26 mouse cellular contexts compared by ENCODE assay signal in genomic region chr19:47395338-47395737, GRCm38 (mm10).
A peak's percentile ranks its signal among the peaks of the same experiment; 100 is the strongest.
DNase-seq lines count a peak whose midpoint lies in the region; ATAC-seq and TF ChIP-seq lines count a peak whose summit lies in the region.
"Had no signal": no experiment of that assay in that cellular context is flagged by ENCODE, and none has a peak within 500 bp of the region (broad histone marks: within the 10 kb centered on the region; RNA-seq: fewer than 3 reads in every experiment).

No protein-coding gene starts in this region.

- H3K27me3 ChIP-seq in heart, embryonic 10.5 days (ENCODE audit: insufficient read depth, poor library complexity, severe bottlenecking): no peaks in the 10 kb centered on the region
- H3K27me3 ChIP-seq in heart, embryonic 11.5 days (ENCODE audit: control insufficient read depth, insufficient read depth, low read length): no peaks in the 10 kb centered on the region
- H3K27me3 ChIP-seq in liver, embryonic 14.5 days (ENCODE audit: control insufficient read depth, insufficient read depth, low read length): no peaks in the 10 kb centered on the region
- H3K27me3 ChIP-seq in liver, embryonic 12.5 days (replicated peaks): no peaks in the 10 kb centered on the region
- no peaks in the 10 kb centered on the region for H3K27me3 ChIP-seq in liver, embryonic 16.5 days (ENCODE audit: control insufficient read depth, insufficient read depth, low read depth, low read length)
- H3K27me3 ChIP-seq: embryonic facial prominence, embryonic 15.5 days; forebrain, embryonic 12.5 days; forebrain, embryonic 15.5 days; heart, embryonic 13.5 days had no signal

- TF ChIP-seq EP300 in liver, embryonic 14.5 days (IDR thresholded peaks at IDR 0.05; ENCODE audit: low read depth): no peak

- 54% methylated on average over 4 of the region's 4 CpGs for WGBS in heart, embryonic 10.5 days
- WGBS in heart, embryonic 11.5 days (ENCODE audit: insufficient replicate concordance): 55% methylated on average over 4 of the region's 4 CpGs
- WGBS in liver, embryonic 14.5 days (ENCODE audit: insufficient replicate concordance): 49% methylated on average over 4 of the region's 4 CpGs
- WGBS in liver, embryonic 12.5 days (ENCODE audit: insufficient replicate concordance): 67% methylated on average over 4 of the region's 4 CpGs
- WGBS in liver, embryonic 16.5 days (ENCODE audit: insufficient replicate concordance): 65% methylated on average over 4 of the region's 4 CpGs

- H3K4me3 ChIP-seq in heart, embryonic 10.5 days: no peak overlapping the region
- no peak overlapping the region for H3K4me3 ChIP-seq in heart, embryonic 11.5 days (ENCODE audit: low read depth, low read length)
- no peak overlapping the region for H3K4me3 ChIP-seq in liver, embryonic 14.5 days (ENCODE audit: insufficient read depth in 1 of 2, low read depth in 2 of 2, low read length in 2 of 2)
- no peak overlapping the region for H3K4me3 ChIP-seq in liver, embryonic 12.5 days
- no peak overlapping the region for H3K4me3 ChIP-seq in liver, embryonic 16.5 days (ENCODE audit: low read depth, low read length)
- H3K4me3 ChIP-seq: embryonic facial prominence, embryonic 15.5 days; forebrain, embryonic 12.5 days; forebrain, embryonic 15.5 days; heart, embryonic 13.5 days had no signal

- no peak for TF ChIP-seq CTCF in liver, embryonic 14.5 days (IDR thresholded peaks at IDR 0.05; ENCODE audit: low read depth)

- no peak for DNase-seq in heart, embryonic 10.5 days (ENCODE audit: low spot score)
- DNase-seq in liver, embryonic 14.5 days (ENCODE audit: low read depth in 3 of 3, low spot score in 3 of 3): no peak
- DNase-seq in yolk sac, embryonic 10.5 days (ENCODE audit: low spot score): peak; percentile 39
- no peak for DNase-seq in kidney, postnatal 4 days
- DNase-seq: adrenal gland, adult 8-10 months; adrenal gland, postnatal 25 days; cerebellum, adult 11-12 months; cerebellum, adult 8-10 months; cerebellum, postnatal 10 days; cerebellum, postnatal 36 days; embryo, embryonic 11 days; gastrocnemius, postnatal 25 days; heart, adult 18-20 months; heart, postnatal 14 days; heart, postnatal 4 days had no signal

- ATAC-seq in heart, embryonic 11.5 days (replicated peaks; ENCODE audit: insufficient number of reproducible peaks, low FRiP score, low TSS enrichment): no peak
- ATAC-seq in liver, embryonic 14.5 days (ENCODE audit: insufficient read depth): 0 out of 2 replicates have a peak, but pooled peaks have one; percentile 17
- no peak for ATAC-seq in liver, embryonic 12.5 days
- peak; percentile 71 for ATAC-seq in liver, embryonic 16.5 days (ENCODE audit: low read depth)
- ATAC-seq: CD4-positive, CD25-positive, alpha-beta regulatory T cell, adult 4 months; forebrain, embryonic 15.5 days; hindbrain, postnatal 0 days; inflammation-experienced regulatory T-cells, adult 6 months had no signal

- peaks cover 43% of the 10 kb centered on the region for H3K36me3 ChIP-seq in heart, embryonic 10.5 days
- peaks cover 3% of the 10 kb centered on the region; the same call in 1 of the 2 replicates for H3K36me3 ChIP-seq in heart, embryonic 11.5 days (ENCODE audit: control insufficient read depth, insufficient read depth, low read length)
- H3K36me3 ChIP-seq in liver, embryonic 14.5 days (replicated peaks; ENCODE audit: control insufficient read depth, insufficient read depth, low read depth): no peaks in the 10 kb centered on the region
- no peaks in the 10 kb centered on the region for H3K36me3 ChIP-seq in liver, embryonic 12.5 days
- H3K36me3 ChIP-seq in liver, embryonic 16.5 days (ENCODE audit: control insufficient read depth, insufficient read depth): no peaks in the 10 kb centered on the region
- H3K36me3 ChIP-seq: forebrain, embryonic 15.5 days had no signal

- H3K27ac ChIP-seq in heart, embryonic 10.5 days: peak overlapping the region; percentile 53; the same call in 1 of the 2 replicates
- no peak overlapping the region for H3K27ac ChIP-seq in heart, embryonic 11.5 days (ENCODE audit: low read depth, low read length)
- no peak overlapping the region for H3K27ac ChIP-seq in liver, embryonic 14.5 days
- H3K27ac ChIP-seq in liver, embryonic 12.5 days: no peak overlapping the region
- no peak overlapping the region for H3K27ac ChIP-seq in liver, embryonic 16.5 days (ENCODE audit: low read length)
- H3K27ac ChIP-seq: embryonic facial prominence, embryonic 15.5 days; forebrain, embryonic 12.5 days; forebrain, embryonic 15.5 days; heart, embryonic 13.5 days; hindbrain, embryonic 14.5 days; hindbrain, postnatal 0 days had no signal

- H3K4me2 ChIP-seq in heart, embryonic 11.5 days: no peak overlapping the region
- no peak overlapping the region for H3K4me2 ChIP-seq in liver, embryonic 14.5 days (ENCODE audit: low read depth)
- H3K4me2 ChIP-seq in liver, embryonic 12.5 days: no peak overlapping the region
- H3K4me2 ChIP-seq in liver, embryonic 16.5 days (ENCODE audit: low read depth, low read length): no peak overlapping the region
- H3K4me2 ChIP-seq: embryonic facial prominence, embryonic 15.5 days; forebrain, embryonic 12.5 days; forebrain, embryonic 15.5 days; heart, embryonic 13.5 days; hindbrain, embryonic 14.5 days had no signal

- no peaks in the 10 kb centered on the region for H3K9me3 ChIP-seq in heart, embryonic 10.5 days
- no peaks in the 10 kb centered on the region for H3K9me3 ChIP-seq in heart, embryonic 11.5 days (replicated peaks; ENCODE audit: control insufficient read depth, low read length)
- H3K9me3 ChIP-seq in liver, embryonic 14.5 days (ENCODE audit: control insufficient read depth, low read length): no peaks in the 10 kb centered on the region
- no peaks in the 10 kb centered on the region for H3K9me3 ChIP-seq in liver, embryonic 12.5 days (replicated peaks)
- H3K9me3 ChIP-seq in liver, embryonic 16.5 days (replicated peaks; ENCODE audit: control insufficient read depth, low read length): no peaks in the 10 kb centered on the region
- H3K9me3 ChIP-seq: embryonic facial prominence, embryonic 15.5 days; forebrain, embryonic 12.5 days; forebrain, embryonic 15.5 days; heart, embryonic 13.5 days had no signal

- peaks cover 31% of the 10 kb centered on the region for H3K4me1 ChIP-seq in heart, embryonic 10.5 days
- peaks cover 6% of the 10 kb centered on the region for H3K4me1 ChIP-seq in heart, embryonic 11.5 days (ENCODE audit: control insufficient read depth, insufficient read depth, low read length)
- no peaks in the 10 kb centered on the region; a peak in 2 of 4 replicates for H3K4me1 ChIP-seq in liver, embryonic 14.5 days (replicated peaks; ENCODE audit: control insufficient read depth in 2 of 2, insufficient read depth in 2 of 2, low read length in 1 of 2)
- H3K4me1 ChIP-seq in liver, embryonic 12.5 days: peaks cover 32% of the 10 kb centered on the region
- peaks cover 6% of the 10 kb centered on the region for H3K4me1 ChIP-seq in liver, embryonic 16.5 days (ENCODE audit: control insufficient read depth, low read depth, low read length)
- H3K4me1 ChIP-seq: forebrain, embryonic 12.5 days; forebrain, embryonic 15.5 days had no signal

- no peak overlapping the region for H3K9ac ChIP-seq in heart, embryonic 11.5 days (ENCODE audit: low read depth, low read length)
- H3K9ac ChIP-seq in liver, embryonic 14.5 days (replicated peaks): no peak overlapping the region
- H3K9ac ChIP-seq in liver, embryonic 12.5 days: no peak overlapping the region
- no peak overlapping the region for H3K9ac ChIP-seq in liver, embryonic 16.5 days (ENCODE audit: low read depth, low read length)
- H3K9ac ChIP-seq: embryonic facial prominence, embryonic 15.5 days; forebrain, embryonic 12.5 days; forebrain, embryonic 15.5 days; heart, embryonic 13.5 days; hindbrain, embryonic 14.5 days had no signal

Comparison
In these comparisons a context has a peak if more than half of its experiments do, and no peak if none do; other contexts are left out.
1. ATAC-seq: peak in liver, embryonic 14.5 days (single experiment) and liver, embryonic 16.5 days (single experiment); none in heart, embryonic 11.5 days (single experiment) and liver, embryonic 12.5 days (single experiment).